Mouse (Mus musculus) left cerebral cortex, adult 9 months (tissue): ENCODE results near the gene Commd4.
A peak's percentile ranks its signal among the peaks of the same experiment; 100 is the strongest.

Experiments used
- DNase-seq, 2 experiments: peaks; one replicate each; pipeline ENCODE4 v3.0.0; 2022; ENCODE audit warnings: low spot score in 2 of 2

Gene Commd4

DNA sequence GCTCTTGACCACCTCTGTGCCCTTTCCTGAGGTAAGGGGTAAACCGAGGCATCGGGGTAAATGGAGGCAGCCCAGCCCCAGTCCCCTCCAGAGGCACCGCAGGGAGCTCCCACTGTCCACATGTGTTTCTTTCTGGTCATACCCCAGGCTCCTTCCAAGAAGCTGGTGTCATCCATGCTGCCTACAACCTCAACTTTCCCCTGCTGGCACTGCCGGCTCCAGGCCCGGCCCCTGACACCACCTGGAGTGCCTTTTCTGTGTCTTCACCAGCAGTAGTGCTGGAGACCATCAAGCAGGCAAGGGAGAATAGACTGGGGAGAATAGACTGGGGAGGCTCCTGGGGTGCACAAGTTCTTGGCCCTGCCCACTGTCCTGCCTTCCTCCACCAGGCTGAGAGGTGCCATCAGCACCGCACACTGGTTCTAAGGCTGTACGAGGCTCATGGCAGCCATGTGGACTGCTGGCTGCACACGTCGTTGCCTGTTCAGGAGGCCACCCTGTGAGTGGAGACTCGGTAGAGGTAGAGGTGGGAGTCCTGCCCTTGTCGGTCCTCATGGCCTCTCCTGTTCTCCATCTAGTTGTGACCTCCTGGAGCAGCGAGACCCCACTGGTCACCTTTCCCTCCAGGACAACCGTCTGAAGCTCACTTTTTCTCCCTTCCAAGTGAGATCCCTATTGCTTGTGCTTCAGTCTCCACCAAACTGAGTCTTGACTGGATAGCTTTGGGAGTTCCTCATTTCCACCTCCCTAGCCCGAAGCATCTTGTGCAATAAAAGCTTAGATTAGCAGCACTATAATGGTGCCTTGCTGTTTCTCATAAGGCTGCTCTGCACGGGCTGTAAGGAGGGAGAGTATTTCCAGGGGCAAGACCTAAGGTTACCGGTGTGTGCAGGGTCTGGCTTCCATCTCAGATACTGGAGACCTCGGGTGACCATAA lies 16.4 kb downstream of the Commd4 start:
- DNase-seq, result no peak

DNA sequence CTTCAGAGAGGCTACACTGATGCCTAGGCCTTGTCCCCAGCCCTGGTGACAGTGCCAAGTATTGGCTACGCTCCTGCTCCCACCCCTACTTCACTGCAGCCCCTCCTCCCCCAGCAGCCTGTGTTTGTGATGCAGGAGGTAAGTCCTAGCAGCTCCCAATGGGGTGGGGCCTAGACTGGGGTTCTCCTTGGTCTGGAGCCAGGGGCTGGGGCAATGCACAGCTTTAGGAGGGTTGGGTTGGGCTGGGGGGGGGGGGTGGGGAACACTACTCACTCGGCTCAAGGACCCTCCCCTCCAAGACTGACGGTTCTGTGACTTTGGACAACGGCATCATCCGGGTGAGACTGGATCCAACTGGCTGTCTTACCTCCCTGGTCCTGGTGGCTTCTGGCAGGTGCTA lies 18.6 kb downstream of the Commd4 start:
- DNase-seq, result no peak

DNA sequence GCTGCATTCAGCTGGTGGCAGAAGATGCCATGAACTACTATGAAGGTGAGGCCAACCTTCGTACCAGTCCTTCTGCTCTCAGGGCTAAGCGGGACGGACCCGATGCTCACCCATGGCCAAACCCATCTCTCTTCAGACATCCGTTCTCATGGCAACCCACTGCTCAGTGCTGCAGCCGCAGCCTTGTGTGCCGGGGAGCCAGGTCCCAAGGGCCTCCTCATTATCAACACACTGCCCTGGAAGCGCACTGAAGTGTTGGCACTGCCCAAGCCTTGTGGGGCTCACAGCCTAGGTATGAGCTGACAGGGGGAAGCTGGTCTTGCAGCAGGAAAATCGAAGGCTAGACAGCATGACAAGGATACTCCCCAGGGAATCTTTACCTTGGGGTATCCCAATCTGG lies 19.0 kb downstream of the Commd4 start:
- DNase-seq, result no peak

DNA sequence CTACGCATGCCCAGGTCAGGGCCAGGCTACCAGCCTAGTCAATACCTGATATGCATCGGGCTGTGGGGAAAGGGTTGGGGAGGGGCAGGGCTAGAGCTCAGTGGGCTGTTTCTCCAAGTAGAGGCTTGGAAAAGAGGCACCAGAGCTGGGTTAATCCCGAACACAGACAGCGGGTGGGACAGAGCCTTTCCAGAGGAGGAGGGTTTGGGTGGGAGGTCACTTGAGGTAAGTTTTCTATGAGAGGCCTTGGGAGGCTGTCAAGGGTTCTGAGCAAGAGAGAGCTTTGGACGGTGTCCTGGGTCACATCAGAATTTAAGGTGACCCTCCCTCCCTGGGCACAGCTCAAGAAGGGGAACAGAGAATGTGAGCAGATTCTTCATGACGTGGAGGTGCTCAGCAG lies 19.6 kb downstream of the Commd4 start:
- no peak for DNase-seq

DNA sequence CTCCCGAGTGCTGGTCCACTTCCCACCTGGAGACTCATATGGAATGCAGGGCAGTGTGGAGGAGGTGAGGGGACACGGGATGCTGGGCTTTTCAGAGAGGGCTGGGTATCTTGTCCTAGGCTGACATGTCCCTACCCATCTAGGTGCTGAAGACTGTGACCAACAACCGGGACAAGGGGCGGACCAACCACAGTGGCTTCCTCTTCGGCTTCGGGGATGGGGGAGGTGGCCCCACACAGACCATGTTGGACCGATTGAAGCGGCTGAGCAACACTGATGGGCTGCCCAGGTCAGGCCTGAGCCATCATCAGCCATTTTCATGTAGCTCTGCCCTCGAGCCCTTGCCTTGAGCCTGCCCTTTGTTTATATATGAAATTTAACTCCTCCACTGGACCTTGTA lies 20.4 kb downstream of the Commd4 start:
- DNase-seq, result no peak

DNA sequence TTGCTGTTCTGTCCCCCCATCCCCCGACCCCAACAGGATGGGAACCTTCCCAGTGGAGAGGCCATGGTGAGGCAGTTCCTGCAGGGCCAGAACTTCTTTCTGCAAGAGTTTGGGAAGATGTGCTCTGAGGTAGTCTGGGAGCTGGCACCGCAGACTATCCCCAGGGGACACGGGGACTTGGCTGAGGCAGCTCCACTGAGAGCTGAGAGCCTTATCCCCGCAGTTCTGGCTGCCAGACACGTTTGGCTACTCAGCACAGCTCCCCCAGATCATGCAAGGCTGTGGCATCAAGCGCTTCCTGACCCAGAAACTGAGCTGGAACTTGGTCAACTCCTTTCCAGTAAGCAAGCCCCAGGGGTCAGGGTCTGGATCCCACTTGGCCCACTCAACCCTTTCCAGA lies 20.9 kb downstream of the Commd4 start:
- no peak for DNase-seq

DNA sequence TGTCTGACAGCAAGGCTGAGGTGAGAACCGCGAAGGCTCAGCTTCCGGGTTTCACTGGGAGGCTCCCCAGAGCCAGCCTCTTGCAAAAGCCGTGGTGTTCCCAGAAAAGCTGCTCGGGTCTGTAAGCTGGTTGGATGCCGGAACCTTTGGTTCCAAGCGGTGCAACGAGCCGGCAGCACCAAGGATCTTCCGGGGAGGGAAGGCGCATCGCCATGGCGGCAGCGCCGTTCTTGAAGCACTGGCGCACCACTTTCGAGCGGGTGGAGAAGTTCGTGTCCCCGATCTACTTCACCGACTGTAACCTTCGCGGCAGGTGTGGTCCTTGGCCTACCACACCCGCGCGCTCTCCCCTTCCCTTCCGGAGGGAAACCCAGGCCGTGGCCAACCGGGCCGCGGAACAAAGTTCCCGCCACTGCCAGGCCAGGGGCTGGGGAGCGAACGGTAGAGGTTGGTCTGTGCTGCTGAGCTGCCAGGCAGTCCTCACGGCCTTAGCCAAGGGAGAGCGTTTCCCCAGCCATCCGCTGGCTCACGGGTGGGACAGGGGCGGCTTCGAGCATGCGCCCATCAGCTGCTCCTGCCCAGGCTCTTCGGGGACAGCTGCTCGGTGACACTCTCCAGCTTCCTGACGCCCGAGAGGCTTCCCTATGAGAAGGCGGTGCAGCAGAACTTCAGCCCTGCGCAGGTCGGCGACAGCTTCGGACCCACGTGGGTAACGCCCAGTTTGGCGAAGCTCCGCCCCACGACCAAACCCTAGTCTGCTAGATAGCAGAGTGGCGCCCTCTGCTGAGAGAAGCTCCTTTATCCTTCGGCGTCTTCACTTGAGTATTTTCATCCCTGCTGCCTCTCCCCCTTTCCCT lies 27.3 kb downstream of the Commd4 start, which contains the start of gene Man2c1:
Man2c1 (plus strand) TSS at position 114 of the 857 bp plus-strand sequence.
- peak; percentile 88 to 95 for DNase-seq

DNA sequence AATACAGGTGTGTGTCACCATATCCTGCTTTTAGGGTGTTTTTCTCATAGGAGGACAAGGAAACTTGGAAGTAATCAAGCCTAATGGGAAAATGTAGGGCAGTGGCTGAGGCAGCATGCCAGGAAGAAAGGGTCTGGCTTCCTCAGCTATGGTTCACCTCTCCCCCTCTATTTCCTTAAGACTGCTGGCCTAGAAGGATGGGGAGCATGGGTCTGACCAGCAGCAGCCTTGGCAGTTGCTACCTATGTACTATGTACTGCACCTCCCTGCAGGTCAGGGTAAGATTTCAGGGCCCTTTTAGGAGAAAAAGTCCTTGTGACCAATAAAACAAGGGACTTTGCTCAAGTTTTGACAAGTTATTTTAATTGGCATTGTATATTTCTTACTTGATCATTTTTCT lies 28.5 kb downstream of the Commd4 start:
- no peak for DNase-seq

DNA sequence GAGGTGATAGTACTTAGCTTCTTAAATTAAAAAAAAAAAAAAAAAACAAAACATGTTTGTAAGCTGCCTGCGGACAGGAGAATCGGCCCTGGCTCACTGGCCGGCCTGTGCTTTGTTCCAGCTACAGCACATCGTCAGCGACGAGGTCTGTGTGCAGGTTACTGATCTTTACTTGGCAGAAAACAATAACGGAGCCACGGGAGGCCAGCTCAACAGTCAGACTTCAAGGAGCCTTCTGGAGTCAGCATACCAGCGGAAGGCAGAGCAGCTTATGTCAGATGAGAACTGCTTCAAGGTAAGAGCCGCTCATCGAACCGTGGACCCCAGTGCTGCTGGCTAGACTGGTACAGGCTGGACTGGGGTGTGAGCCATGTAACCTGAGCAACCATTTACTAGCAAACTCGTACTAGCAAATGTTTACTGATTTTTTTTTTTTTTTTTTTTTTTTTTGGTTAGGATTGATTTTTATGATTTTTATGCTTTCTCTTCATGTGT lies 40.8 kb downstream of the Commd4 start:
- no peak for DNase-seq
